Mouse (Mus musculus) adrenal gland, adult 18-20 months (tissue): ENCODE results near the gene Ptprcap. TPM values are rescaled to one million over a fixed set of nuclear protein-coding genes. Genes with fewer than 3 reads are reported as not detected.

Experiments used
- DNase-seq, 2 experiments: peaks; one replicate each; pipeline ENCODE4 v3.0.0; 2021 to 2022; ENCODE audit warnings: low spot score in 2 of 2
- total RNA-seq, 2 experiments: library from RNA; stranded (reverse); gene quantifications; 1 replicate in 1 of 2; 2 replicates in 1 of 2; pipeline ENCODE4 v1.2.3; 2021

Gene Ptprcap
- total RNA-seq, 2 experiments from 2014 or later, result 3.2 to 3.3 TPM

GRCm38 (mm10) chr19:4146366-4147021 lies 6.9 kb upstream of the Ptprcap start:
- no peak for DNase-seq

- DNase-seq, result no peak
Observed at GRCm38 (mm10) chr19:4147022-4147405, 6.4 kb upstream of the Ptprcap start.

- no peak for DNase-seq
Observed at GRCm38 (mm10) chr19:4147782-4148490, 5.5 kb upstream of the Ptprcap start.

- peak; percentile 98 for DNase-seq
Observed at GRCm38 (mm10) chr19:4148491-4148806, 5.0 kb upstream of the Ptprcap start, which contains the start of gene Coro1b. TSS of gene Coro1b (plus strand) at chr19:4148619.

GRCm38 (mm10) chr19:4148819-4149218 lies 4.6 kb upstream of the Ptprcap start:
- no peak for DNase-seq

GRCm38 (mm10) chr19:4149283-4149682 lies 4.1 kb upstream of the Ptprcap start:
- DNase-seq, result no peak

- DNase-seq, result no peak
Observed at GRCm38 (mm10) chr19:4149764-4150461, 3.5 kb upstream of the Ptprcap start.

- no peak for DNase-seq
Observed at GRCm38 (mm10) chr19:4150567-4151487, 2.6 kb upstream of the Ptprcap start.

GRCm38 (mm10) chr19:4151488-4151860 lies 1.9 kb upstream of the Ptprcap start:
- DNase-seq, result no peak

GRCm38 (mm10) chr19:4151898-4152297 lies 1.5 kb upstream of the Ptprcap start:
- DNase-seq, result no peak

- no peak for DNase-seq
Observed at GRCm38 (mm10) chr19:4152445-4153231, 766 bp upstream of the Ptprcap start.

GRCm38 (mm10) chr19:4154437-4155222 lies 1.2 kb downstream of the Ptprcap start:
- no peak for DNase-seq

- no peak for DNase-seq
Observed at GRCm38 (mm10) chr19:4155223-4156072, 2.0 kb downstream of the Ptprcap start.

- DNase-seq, result no peak
Observed at GRCm38 (mm10) chr19:4156073-4156579, 2.7 kb downstream of the Ptprcap start.

- DNase-seq, result no peak
Observed at GRCm38 (mm10) chr19:4156771-4157170, 3.4 kb downstream of the Ptprcap start.

- DNase-seq, result no peak
Observed at GRCm38 (mm10) chr19:4159049-4159448, 5.6 kb downstream of the Ptprcap start.

- DNase-seq, result peak; percentile 94 to 96
Observed at GRCm38 (mm10) chr19:4162646-4163542, 9.5 kb downstream of the Ptprcap start, which contains the start of gene Rps6kb2. TSS of gene Rps6kb2 (minus strand) at chr19:4163354.
